Mouse (Mus musculus): ENCODE results near the gene Sgpp1.

Gene Sgpp1

DNA sequence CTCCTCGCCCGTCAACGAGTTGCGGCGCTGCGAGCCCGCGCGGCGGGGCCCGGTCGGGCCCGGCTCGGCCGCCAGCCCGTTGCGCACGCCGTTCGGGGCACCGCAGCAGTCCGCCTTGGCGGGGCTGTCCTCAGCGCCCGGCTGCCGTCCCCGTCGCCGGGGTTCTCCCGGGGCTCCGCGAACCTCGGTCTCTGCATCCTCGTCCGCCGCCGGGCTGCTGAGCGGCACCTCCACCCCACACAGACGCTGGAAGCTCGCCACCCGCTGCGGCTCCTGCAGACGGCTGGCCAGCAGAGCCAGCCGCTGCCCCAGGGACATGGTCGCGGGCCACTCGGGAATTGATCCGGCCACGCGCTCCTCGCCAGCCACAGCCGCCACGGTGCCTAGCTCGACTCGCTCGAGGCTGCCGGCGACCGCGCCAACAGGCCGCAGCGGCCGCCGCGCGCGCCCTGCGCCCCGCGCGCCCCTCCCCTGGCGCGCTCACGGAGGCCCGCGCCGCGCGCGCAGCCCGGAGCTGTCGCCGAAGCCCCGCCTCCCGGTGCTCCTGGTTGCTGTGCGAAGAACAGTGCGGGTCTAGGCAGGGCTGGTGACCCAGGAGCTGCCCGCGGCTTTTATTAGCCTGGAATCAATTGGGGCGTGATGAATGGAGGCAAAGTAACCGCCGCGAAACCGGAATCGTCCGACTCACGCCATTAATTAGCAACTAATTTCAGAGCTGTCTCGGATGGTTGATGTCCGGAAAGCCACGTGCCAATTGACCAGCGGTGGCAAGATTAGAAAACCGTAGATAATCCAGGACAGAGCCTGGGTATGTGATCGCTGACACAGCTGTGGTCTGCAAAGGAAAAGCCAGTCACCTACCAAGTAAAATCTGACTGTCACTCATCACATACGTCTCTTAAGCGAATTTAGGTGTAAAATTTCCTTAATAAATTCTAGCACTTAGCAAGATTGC lies at the start of gene Sgpp1:
Sgpp1 (minus strand) TSS at position 484 of the 955 bp plus-strand sequence.
- DNase-seq, result peak; percentile 93

DNA sequence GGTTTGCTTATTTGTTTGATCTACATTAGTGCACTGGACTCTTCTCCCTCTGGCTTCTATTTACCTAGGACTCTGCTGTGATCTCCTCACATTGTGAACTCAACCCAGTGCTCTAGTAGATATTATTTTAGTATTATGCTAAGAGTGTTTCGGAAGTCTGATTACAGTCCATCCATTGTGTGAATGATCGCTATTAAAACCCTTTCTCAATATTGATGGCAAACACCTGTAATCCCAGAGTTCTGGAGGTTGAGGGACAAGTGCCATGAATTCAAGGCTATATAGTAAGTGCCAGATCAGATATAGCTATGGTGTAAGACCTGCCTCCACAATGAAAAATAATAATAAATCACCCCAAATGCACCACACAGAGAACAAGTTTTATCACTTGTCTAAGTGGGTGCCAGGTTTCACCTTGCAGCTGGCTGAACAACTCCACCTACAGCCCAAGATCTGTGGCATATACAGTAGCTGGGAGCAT lies 48.8 kb upstream of the Sgpp1 start:
- no peak for DNase-seq

DNA sequence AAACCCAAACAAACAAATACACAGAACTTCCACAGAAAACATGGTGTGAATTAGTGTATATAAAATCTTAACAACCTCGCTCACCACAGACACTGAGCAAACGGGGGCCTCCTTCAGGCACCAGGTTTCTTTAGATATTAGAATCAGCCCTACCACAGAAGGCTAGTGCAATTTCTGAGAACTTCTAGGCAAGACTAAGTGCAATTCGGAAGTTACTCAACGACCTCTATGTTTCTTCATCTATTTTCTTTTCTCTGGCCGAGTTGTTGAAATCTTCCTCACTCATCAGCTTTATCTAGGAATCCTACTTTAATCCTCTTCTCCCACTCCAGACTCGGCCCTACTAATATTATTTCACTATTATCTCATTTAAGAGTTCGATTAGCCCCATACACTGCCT lies 46.5 kb upstream of the Sgpp1 start:
- DNase-seq, result no peak

DNA sequence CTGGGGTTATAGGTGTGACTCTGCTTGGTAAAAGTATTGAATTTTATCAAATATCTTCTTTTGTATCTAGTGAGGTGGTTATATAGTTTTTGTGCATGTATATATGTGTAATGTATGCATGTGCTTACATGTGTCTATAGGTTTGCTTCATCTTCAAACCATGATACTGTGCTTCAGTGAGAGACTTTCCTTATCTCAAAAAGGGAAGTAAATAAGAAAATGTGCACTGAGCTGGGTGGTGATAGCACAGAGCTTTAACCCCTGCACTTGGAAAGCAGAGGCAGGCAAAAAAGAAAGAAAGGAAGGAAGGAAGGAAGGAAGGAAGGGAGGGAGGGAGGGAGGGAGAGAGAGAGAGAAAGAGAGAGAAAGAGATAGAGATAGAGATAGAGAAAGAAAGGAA lies 45.9 kb upstream of the Sgpp1 start:
- no peak for DNase-seq

DNA sequence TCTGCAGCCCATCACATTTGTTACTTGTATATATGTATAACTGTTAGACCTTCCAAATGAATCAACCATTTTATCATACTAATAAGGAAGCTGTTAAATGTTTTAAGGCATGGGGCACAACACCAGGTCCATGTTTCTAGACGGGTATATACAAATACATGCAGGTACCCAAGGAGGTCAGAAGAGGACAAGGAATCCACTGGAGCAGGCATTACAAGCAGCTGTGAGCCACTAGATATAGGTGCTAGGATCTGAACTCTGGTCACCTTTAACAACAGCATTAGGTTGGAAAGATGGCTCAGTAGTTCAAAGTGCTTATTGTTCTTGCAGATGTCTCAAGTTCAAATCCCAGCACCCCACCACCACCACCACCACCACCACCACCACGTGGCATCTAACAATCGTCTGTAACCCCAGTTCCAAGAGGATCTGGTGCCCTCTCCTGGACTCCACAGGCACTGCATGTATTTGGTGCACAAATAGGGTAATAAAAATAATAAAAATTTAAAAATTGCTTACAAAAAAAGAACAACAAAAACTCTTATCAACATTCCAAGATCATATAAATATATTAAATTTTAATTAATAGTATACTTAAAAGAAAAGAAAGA lies 37.0 kb upstream of the Sgpp1 start:
- DNase-seq, result peak; percentile 64

DNA sequence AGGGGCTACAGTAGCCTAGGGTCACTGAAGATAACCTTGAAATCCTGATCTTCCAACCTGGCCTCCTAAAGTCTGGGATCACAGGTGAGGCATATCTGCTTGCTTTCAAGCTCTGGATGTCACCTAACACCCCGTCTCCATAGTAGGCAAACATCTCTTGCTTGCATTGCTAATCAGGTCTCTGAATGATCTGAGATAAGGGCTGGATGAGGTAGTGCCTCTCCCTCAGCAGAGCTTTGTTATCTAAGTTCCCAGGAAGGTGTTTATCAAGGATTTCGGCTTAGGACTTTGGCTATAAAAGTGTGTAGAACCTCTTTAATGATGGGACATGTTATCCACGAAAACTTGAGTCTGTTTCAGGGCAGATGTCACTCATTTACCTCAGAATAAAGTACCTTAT lies 35.9 kb upstream of the Sgpp1 start:
- no peak for DNase-seq

DNA sequence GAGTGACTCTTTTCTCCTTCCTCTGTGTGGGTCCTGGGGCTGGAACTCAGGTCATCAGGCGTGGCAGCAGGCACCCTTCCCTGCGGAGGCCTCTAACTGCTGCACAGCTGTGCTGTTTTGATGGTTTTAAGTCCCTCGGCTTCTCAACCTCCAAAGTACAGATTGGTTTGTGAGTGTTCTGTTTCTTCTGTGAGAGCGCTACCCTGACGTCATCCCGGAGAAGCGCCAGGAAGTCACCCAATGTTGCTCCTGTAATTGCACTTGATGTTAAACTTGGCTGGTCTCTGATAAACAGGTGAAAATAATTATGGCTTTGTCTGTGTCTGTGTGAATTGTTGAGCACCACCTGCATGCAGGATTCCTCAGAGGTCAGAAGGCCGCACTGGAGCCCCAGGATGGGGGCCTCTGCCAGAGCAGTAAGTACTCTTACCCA lies 31.4 kb upstream of the Sgpp1 start:
- DNase-seq, result peak; percentile 46

DNA sequence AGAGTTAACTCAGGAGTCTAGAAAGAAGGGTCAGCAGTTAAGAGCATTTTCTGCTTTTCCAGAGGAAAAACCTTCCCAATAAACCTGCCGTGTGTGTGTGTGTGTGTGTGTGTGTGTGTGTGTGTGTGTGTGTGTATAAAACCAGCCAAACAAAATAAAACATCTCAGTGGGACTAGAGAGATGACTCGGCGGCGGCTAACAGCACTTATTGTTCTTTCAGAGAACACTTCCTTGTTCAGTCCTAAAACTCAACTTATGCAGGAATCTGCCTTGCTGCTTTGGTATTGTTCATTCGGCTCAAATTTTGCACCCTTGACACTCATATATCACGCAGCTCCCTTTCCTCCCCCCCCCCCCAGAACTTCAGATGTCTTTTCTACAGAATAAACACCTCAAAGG lies 30.9 kb upstream of the Sgpp1 start:
- peak; percentile 38 for DNase-seq

DNA sequence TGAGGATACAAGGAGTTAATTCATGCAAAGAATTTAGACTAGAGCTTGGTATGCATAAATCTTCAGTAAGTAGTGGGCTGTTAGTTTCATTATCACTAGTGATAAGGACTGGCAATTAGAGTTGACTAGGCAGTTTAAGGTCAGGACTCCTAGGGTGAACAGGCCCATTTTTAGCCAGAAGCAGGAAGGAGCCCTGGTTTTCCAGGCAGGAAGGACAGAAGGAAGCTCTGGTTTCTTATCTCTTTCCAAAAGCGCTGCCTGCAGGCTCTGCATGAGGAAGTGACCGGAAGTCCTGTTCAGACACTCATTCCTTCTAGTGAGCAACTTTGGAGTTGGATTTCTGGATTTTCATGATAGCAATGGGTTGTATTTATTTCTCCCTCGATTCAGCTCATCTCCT lies 30.2 kb upstream of the Sgpp1 start:
- DNase-seq, result peak; percentile 57

DNA sequence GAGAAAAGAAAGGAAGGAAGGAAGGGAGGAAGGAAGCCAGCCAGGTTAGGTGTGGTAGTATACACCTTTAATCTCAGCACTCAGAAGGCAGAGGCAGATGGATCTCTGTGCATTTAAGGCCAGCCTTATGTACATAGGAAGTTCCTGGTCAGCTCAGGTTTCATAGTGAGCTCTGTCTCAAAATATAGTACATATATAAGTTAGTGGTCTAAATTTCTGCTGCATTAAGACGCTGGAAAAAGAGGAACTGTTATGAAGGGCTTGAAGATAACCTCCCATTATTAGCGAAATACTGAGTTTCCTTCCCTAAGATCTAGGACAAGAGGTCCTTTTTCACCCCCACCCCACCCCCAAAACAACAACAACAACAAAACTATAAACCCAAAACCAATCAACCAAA lies 20.9 kb upstream of the Sgpp1 start:
- DNase-seq, result no peak

DNA sequence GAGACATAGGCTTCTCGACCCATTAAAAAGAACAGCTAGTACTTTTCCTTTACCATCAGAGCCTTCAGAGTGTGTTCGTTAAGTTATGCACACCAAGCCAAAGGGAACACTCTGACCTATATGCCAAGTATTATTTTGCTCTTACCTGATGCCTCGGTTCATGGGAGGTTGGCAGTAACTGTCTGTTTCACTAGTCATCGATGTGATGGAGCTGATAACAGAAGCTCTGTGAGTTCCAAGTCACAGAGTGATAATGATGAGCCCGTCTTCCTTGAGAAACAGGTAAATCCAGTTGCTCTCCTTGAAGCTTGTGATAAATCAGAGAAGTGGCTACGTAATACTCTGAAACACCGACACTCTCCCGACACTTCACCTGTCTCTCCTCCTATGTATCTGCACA lies 18.2 kb upstream of the Sgpp1 start:
- DNase-seq, result no peak

DNA sequence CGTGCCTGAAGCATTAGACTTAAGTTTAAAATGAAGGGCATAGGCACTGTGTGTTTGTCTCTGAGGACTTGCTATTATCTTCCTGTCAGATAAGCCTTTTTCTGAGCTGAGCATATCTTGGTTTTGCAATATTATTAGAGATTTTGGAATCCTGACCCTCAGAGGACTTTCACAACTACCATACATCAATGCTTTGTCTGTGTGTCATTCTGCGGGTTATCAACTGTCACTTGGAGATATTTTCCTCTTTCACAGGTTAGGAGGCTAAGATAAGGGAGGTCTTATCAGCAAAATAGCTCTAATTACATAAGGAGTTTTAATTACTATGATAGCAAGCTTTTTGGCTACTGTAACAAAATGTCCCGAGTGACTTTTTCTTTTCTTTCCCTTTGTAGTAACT lies 16.5 kb upstream of the Sgpp1 start:
- DNase-seq, result no peak

DNA sequence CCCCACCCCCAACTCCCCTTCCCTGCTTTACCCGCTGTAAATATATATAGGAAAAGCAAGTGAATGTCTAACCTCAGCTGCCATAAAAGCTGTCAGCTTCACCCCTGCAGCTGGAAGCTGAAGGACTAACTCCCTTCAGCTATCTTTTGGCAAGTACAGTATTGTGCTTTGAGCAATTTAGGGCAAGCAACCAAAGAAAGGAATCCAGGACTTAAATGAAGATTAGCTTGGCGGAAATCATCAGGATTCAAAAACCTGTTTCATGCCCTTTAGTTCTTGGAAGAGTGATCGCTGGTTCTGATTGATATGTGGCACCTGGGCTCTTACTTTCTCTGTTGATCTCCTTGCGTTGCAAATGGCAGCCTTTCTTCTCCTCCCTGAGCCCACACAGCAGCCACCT lies 13.0 kb upstream of the Sgpp1 start:
- no peak for DNase-seq

DNA sequence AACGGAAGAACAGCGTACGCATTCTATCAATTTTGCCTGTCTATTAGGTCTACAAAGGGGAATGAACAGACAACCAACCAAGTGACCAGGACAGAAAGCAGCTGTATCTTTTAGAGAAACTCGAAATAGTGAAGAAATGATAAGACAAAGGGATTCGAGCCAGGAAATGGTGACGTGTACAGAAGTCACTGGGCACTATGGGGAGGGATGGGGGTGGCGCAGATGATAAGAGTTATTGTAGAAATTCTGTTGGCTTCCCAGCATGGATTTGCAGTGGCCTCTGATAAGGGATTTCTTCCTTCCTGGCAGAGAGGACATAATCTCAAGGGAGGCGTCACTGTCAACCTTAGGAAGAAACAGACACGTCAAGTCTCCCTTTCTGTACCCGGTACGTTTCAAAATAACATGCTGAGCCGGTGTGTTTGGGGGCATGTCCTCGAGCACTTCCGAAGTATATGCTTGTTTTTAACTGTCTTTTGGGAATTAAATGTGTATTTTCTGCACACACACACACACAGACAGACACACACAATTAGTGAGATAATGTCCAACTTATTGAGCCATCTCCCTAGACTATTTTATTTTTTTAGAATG lies 10.3 kb upstream of the Sgpp1 start:
- peak; percentile 50 for DNase-seq

DNA sequence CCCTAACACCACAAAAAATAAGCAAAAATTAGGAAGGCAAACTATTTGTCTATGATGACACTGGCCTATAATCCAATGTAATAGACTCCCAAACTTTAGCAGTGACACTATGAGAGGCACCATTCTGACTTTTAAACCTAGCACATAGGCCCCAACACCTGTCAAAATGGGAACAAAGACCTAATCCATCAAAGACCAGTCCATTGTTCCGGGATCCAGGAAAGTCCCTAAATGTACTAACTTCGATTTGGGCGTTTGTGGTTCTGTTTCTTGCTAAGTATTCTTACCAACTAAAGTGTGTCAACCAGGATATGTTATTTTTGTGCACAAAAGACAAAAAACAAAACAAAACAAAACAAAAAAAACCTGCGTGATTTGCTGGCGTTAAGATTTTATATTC lies 6.6 kb upstream of the Sgpp1 start:
- DNase-seq, result no peak

DNA sequence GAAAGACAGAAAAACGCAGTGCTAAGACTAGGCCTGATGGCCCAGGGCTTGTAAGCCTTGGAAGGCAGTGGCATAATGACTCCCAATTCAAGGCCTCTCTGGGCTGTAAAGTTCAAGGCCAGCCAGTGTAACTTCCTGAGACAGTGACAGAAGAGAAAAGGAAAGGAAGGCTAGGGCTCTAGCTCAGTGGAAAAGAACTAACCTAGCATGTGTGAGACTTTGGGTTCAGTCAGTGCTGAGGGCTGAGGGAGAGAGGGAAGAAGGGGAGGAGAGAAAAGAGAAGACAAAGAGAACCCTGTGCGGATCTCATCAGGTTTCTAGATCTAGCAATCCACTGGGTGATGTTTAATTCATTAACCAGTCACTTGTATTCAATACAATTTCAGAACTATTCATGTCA lies 5.7 kb upstream of the Sgpp1 start:
- no peak for DNase-seq

DNA sequence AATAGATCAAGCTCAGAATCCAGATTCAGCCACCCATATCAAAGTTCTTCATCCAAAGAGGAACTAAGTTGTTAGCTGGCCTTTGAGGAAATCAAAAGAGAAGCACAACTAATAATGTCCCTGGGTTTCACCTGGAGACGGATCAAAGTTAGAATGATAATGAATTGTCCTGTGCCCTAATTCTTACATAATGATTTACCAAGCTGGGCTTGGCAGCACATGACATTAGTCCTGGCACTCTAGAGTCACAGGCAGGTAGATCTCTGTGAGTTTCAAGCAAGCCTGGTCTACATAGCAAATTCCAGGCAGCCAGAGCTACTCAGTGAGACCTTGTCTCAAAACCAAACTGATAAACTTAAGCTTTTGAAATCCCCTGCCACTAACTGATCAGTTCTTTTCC lies 4.9 kb upstream of the Sgpp1 start:
- no peak for DNase-seq

DNA sequence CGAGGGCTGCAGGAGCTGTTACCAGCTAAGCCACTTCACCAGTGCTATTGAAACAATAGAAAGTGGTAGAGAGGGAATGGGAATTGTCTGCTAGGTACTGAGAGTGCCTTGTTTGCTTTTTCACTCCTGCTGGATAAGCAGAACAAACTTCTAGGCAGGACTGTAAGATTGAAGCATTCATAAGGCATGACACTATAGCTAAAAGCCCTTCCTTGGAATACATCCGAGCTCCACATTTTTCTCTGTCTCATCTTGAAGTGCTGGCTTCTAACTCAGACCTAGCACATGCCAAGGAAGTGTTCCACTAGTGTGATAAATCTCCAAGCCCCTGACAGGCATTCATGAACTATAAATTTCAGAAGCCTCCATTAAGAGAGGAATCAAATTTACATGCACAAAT lies 4.1 kb upstream of the Sgpp1 start:
- DNase-seq, result peak; percentile 12

DNA sequence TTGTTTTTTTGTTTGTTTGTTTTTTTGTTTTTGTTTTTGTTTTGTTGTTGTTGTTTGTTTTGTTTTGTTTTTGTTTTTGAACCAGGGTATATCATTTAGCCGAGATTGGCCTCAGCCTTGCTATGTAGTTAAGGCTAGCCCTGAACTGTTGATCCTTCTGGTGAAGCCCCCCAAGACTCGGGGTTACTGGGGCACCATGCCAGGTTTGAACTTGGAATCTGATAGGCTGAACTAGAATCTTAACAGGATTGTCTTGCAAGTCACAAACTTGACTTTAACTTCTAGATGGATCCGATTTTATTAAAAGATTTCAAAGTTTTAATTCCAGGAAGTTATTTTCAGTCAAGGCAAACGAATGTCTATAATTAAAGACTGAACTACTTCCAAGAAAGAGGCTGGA lies 767 bp upstream of the Sgpp1 start:
- DNase-seq, result no peak

DNA sequence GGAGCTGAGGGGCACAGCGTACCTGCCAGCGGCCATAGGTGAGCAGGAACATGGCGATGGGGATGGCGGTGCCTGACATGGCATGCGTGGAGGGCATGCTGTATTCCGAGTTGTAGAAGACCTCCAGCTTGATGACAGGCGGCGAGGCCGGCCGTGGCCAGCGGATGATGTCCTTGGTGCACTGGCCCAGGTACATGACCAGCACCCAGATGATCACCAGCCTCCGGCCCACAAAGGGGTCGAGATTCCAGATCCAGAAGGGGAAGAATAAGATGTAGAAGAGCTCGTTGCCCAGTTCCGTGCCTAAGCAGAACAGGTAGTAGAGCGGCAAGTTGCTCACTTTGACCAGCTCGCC lies 661 bp downstream of the Sgpp1 start:
- no peak for DNase-seq

DNA sequence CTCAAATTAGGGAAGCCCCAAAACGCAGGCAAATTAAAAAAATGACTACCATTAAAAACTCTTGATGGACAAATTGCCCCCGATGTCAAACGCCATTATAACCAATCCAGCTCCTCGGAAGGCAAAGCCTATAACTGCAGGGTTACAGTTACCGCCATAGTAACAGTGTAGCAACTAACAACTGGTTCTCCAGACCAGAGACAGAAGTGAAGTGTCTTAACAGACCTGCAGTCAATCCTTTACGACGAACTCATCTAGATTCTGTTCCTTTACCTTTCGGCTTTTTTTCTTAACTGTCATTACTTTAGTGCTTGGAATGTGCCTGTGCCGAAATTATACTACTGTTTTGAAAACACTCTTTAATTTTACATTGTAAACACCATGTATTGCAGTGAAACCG lies 1.4 kb downstream of the Sgpp1 start:
- DNase-seq, result no peak

DNA sequence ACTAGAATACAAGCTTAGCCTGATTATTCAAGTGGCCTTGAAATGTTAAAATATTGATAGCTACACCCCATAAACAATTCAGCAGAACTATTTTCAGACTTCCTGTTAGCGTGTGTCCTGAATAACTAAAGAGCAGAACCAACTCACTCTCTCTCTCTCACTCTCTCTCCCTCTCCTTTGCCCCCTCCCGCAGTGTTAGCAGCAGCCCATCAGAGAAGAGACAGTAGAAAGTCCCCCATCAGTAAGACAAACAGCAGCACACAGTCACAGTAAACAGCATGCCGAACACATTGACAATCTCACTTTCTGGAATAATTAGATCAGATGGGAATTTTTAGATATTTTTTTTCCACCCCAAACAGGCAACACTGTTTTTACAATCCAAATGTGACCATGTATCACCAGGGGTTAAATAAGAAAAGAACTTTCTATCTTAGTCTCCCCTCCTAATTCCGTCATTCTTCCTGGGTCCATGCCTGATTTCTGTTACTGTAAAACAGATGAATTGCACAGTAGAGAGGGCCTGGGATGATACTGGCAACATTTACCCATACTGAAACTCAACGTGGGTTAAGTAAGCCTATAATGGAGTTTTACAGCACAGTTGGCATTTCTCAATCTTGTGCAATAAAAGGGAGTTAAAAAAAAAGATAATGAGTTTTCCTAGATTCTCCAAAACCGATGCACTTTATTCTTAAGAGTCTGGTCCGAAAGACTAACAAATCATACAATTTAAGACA lies 2.0 kb downstream of the Sgpp1 start:
- no peak for DNase-seq

DNA sequence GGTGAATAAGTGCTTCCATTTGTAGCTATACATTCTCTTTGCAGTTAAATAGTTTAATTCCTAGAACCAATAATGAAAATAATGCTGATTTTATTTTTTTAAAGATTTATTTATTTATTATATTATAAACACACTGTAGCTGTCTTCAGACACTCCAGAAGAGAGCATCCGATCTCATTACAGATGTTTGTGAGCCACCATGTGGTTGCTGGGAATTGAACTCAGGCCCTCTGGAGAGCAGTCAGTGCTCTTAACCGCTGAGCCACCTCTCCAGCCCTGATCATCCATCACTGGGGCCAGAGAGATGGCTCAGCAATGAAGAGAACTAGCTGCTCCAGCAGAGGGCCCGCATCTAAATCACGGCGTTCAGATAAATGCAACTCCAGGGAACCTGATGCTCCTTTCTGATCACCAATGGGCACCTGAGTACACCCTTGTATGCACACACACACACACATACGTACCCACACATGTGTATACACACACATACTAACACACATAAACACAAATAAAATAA lies 3.5 kb downstream of the Sgpp1 start:
- DNase-seq, result no peak

Measured in kidney, postnatal 14 days (tissue).